Mouse (Mus musculus) bone marrow macrophage, adult 2 months (primary cell): ENCODE data around the gene Olfr572. TPM values are rescaled to one million over a fixed set of nuclear protein-coding genes. Genes with fewer than 3 reads are reported as not detected.

Experiments
- H3K27ac ChIP-seq: 2 replicates; pipeline ENCODE4 v1.5.1; 2012; ENCODE audit warnings: low read depth, low read length; ENCODE audit not compliant: insufficient read depth
- H3K4me1 ChIP-seq: 2 replicates; pipeline ENCODE4 v1.6.1; 2012; ENCODE audit warnings: low read length; ENCODE audit not compliant: control insufficient read depth, insufficient read depth
- H3K4me3 ChIP-seq: 2 replicates; pipeline ENCODE4 v1.5.1; 2012; ENCODE audit warnings: mild to moderate bottlenecking, low read length, moderate library complexity; ENCODE audit not compliant: insufficient read depth
- CTCF ChIP-seq: IDR thresholded peaks from 2 replicates; pipeline ENCODE4 v1.5.1; 2012; ENCODE audit warnings: low read depth, mild to moderate bottlenecking, low read length, moderate library complexity
- POLR2A ChIP-seq: IDR thresholded peaks from 2 replicates; pipeline ENCODE4 v1.6.1; 2012; ENCODE audit warnings: mild to moderate bottlenecking, low read depth, low read length, borderline replicate concordance
- polyA plus RNA-seq: library from polyadenylated mRNA; stranded (reverse); fragments of >200 nt; gene quantifications from 2 replicates; pipeline ENCODE4 v1.2.4, GENCODE M21; 2012; ENCODE audit not compliant: missing spikeins, insufficient read depth, insufficient read length

Olfr572 gene
- polyA plus RNA-seq, 1 experiment = not detected

GRCm38 (mm10) chr7:102948167-102948566 lies 24.0 kb downstream of the Olfr572 start, which contains the start of gene Olfr574:
Gene Olfr574 (plus strand): TSS chr7:102948467.
- H3K27ac ChIP-seq = no peak within 1 kb of the TSS
- H3K4me3 ChIP-seq = no peak within 1 kb of the TSS
- no peaks in the 10 kb centered on the region for H3K4me1 ChIP-seq
- TF ChIP-seq POLR2A (no peak), CTCF (no peak)

DNA sequence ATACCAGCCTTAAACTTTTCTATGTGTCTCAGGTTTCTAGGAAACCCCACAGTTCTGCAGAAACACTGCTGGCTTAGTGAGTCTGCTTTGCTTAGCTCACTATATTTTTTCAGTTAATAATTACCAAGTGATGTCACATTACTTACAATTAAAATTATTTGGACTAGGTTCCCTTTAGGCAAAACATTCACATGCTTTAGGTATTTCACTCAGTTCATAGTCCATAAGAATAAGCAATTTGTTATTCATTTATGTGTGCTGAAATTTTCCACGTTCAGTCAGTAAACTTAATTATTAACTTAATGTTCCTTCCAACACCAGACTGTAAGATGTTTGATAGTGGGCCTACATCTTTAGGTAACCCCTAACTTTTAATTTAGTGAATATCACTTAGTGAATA lies 26.5 kb downstream of the Olfr572 start:
- Histone ChIP-seq H3K27ac (no peak overlapping the region), H3K4me1 (no peaks in the 10 kb centered on the region), H3K4me3 (no peak overlapping the region)
- no peak for TF ChIP-seq POLR2A
- no peak for TF ChIP-seq CTCF

- no peak overlapping the region for H3K4me3 ChIP-seq
- no peak overlapping the region for H3K27ac ChIP-seq
- H3K4me1 ChIP-seq = no peaks in the 10 kb centered on the region
- TF ChIP-seq CTCF (no peak), POLR2A (no peak)
Measured at GRCm38 (mm10) chr7:102958137-102958536, 33.9 kb downstream of the Olfr572 start.

GRCm38 (mm10) chr7:102958593-102958992 lies 34.4 kb downstream of the Olfr572 start, which contains the start of gene Olfr575:
Gene Olfr575 (minus strand): TSS chr7:102958775.
- TF ChIP-seq POLR2A (no peak), CTCF (no peak)
- no peaks in the 10 kb centered on the region for H3K4me1 ChIP-seq
- no peak within 1 kb of the TSS for H3K4me3 ChIP-seq
- no peak within 1 kb of the TSS for H3K27ac ChIP-seq

DNA sequence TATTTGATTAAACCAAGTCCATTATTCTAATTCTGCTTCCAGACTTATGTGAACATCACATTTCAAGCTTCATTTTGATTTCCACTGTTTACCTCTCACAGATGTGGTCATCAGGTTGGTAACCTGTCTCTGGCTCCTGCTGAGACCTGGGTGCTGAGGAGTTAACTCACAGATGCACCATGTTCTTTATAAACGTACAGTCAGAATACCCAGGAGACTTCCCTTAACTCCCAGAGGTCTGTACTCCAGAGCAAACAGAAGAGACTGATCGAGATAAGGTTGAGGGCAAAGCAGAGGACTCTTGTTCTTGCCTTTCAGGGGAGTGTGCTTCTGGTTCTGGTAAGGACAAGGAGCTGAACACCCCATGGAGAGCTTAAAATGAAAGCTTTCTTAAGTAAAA lies 38.2 kb downstream of the Olfr572 start, which contains the start of gene Olfr576:
Gene Olfr576 (plus strand): TSS at position 301 of the 400 bp plus-strand sequence.
- TF ChIP-seq POLR2A (no peak), CTCF (no peak)
- Histone ChIP-seq H3K4me3 (no peak within 1 kb of the TSS), H3K27ac (no peak within 1 kb of the TSS), H3K4me1 (no peaks in the 10 kb centered on the region)

- H3K4me1 ChIP-seq = no peaks in the 10 kb centered on the region
- TF ChIP-seq CTCF = no peak
- no peak for TF ChIP-seq POLR2A
Measured at GRCm38 (mm10) chr7:102974399-102974798, 50.2 kb downstream of the Olfr572 start.

DNA sequence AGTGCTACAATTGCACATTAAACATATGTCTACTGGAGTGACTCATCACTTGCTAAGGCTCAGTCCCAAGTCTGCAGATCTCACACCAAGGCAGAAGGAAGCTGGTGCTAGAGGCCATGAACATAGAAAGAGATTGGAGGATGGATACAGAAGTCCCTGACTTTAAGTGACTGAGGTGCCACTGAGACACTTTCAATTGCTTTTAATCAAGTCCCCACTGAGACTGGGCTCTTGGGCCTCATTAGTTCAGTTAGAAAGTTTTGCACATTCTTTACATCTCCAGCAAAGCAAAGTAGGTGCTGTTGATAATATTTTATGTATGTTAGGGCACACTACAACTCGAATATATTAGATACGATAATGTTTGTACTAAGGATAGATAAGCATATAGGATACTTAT lies 51.6 kb downstream of the Olfr572 start, which contains the start of gene Olfr577:
Gene Olfr577 (minus strand): TSS at position 101 of the 400 bp plus-strand sequence.
- H3K4me1 ChIP-seq = no peaks in the 10 kb centered on the region
- TF ChIP-seq CTCF (no peak), POLR2A (no peak)
- no peak within 1 kb of the TSS for H3K27ac ChIP-seq
- no peak within 1 kb of the TSS for H3K4me3 ChIP-seq

More at GRCm38 (mm10) chr7:102974399-102974798, 50.2 kb downstream of the Olfr572 start:
- Histone ChIP-seq H3K4me3 (no peak overlapping the region), H3K27ac (no peak overlapping the region)

Other genes starting within 250 kb of the Olfr572 start
- 9.3 and 10.5 TPM in 2 replicates for gene Trim68, start 237.1 kb upstream of the Olfr572 start, polyA plus RNA-seq
- gene Olfr557, start 228.5 kb upstream of the Olfr572 start, polyA plus RNA-seq = not detected in 2 replicates
- gene Olfr558, start 222.2 kb upstream of the Olfr572 start, polyA plus RNA-seq = not detected in 2 replicates
- not detected in 2 replicates for gene Olfr33, start 205.3 kb upstream of the Olfr572 start, polyA plus RNA-seq
- not detected in 2 replicates for gene Olfr559, start 196.9 kb upstream of the Olfr572 start, polyA plus RNA-seq
- gene Olfr560, start 165.0 kb upstream of the Olfr572 start, polyA plus RNA-seq = not detected in 2 replicates
- gene Olfr78, start 164.9 kb upstream of the Olfr572 start, polyA plus RNA-seq = not detected in 2 replicates
- not detected in 2 replicates for gene Olfr561, start 153.2 kb upstream of the Olfr572 start, polyA plus RNA-seq
- gene Olfr564, start 120.9 kb upstream of the Olfr572 start, polyA plus RNA-seq = not detected in 2 replicates
- not detected in 2 replicates for gene Olfr566, start 65.6 kb upstream of the Olfr572 start, polyA plus RNA-seq
- not detected in 2 replicates for gene Olfr568, start 47.3 kb upstream of the Olfr572 start, polyA plus RNA-seq
- gene Olfr569, start 33.5 kb upstream of the Olfr572 start, polyA plus RNA-seq = not detected in 2 replicates
- gene Olfr570, start 29.8 kb upstream of the Olfr572 start, polyA plus RNA-seq = not detected in 2 replicates
- 0.11 TPM in 1 of 2 replicates, not detected in the other for gene Olfr571, start 6.9 kb upstream of the Olfr572 start, polyA plus RNA-seq
- not detected in 2 replicates for gene Olfr573-ps1, start 18.2 kb downstream of the Olfr572 start, polyA plus RNA-seq
- gene Olfr574, start 24.1 kb downstream of the Olfr572 start, polyA plus RNA-seq = not detected in 2 replicates
- not detected in 2 replicates for gene Olfr575, start 34.4 kb downstream of the Olfr572 start, polyA plus RNA-seq
- gene Olfr576, start 38.3 kb downstream of the Olfr572 start, polyA plus RNA-seq = not detected in 2 replicates
- not detected in 2 replicates for gene Olfr577, start 51.5 kb downstream of the Olfr572 start, polyA plus RNA-seq
- not detected in 2 replicates for gene Olfr578, start 64.9 kb downstream of the Olfr572 start, polyA plus RNA-seq
- not detected in 2 replicates for gene Olfr582, start 113.6 kb downstream of the Olfr572 start, polyA plus RNA-seq
- gene Olfr583, start 126.9 kb downstream of the Olfr572 start, polyA plus RNA-seq = not detected in 2 replicates
- not detected in 2 replicates for gene Olfr584, start 157.5 kb downstream of the Olfr572 start, polyA plus RNA-seq
- not detected in 2 replicates for gene Olfr585, start 173.3 kb downstream of the Olfr572 start, polyA plus RNA-seq
- not detected in 2 replicates for gene Olfr586, start 201.2 kb downstream of the Olfr572 start, polyA plus RNA-seq
- not detected in 2 replicates for gene Olfr588-ps1, start 216.5 kb downstream of the Olfr572 start, polyA plus RNA-seq
- not detected in 2 replicates for gene Olfr589, start 231.9 kb downstream of the Olfr572 start, polyA plus RNA-seq